Mouse (Mus musculus) common myeloid progenitor, adult 5-6 weeks (primary cell): ENCODE results near the gene Mrpl51. TPM values are rescaled to one million over a fixed set of nuclear protein-coding genes. Genes with fewer than 3 reads are reported as not detected.

Experiments
- ATAC-seq: replicated peaks from 2 replicates; pipeline ENCODE4 v1.8.0; 2016; ENCODE audit warnings: low read depth, mild to moderate bottlenecking, moderate TSS enrichment, inconsistent platforms; ENCODE audit not compliant: poor library complexity, severe bottlenecking
- total RNA-seq: library from RNA; stranded (forward); fragments of 200-1000, 187-1606 nt; gene quantifications from 2 replicates; pipeline ENCODE4 v1.2.3, GENCODE M21; 2017

Mrpl51 gene
- total RNA-seq, 1 experiment from 2014 or later = 99.1 TPM

GRCm38 (mm10) chr6:125230571-125230970 lies 39.0 kb downstream of the Mrpl51 start:
- no peak for ATAC-seq

GRCm38 (mm10) chr6:125231117-125232044 lies 39.8 kb downstream of the Mrpl51 start, which contains the start of gene Tapbpl:
TSS of gene Tapbpl (minus strand) at chr6:125231860.
- ATAC-seq = peak; percentile 69

GRCm38 (mm10) chr6:125232045-125232437 lies 40.4 kb downstream of the Mrpl51 start:
- no peak for ATAC-seq

DNA sequence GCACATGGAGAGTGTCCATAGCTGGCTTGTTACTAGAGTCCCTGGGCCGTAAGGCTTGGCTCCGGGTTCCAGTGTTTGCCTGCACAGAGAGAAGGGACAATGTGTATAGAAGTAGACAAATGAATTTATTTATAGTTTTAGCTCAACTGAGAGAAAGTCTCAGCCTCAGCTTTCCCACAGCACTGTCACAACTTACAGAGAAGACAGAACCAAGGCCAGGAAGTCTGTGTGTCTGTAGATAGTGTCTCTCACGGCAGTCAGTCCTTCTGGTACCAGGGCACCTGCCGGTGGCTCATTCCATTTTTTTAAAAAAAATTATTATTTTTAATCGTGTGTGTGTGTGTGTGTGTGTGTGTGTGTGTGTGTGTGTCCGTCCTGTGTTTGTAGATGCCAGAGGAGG lies 40.9 kb downstream of the Mrpl51 start:
- peak; percentile 16; the same call in 1 of the 2 replicates for ATAC-seq

GRCm38 (mm10) chr6:125233816-125234519 lies 42.4 kb downstream of the Mrpl51 start:
- ATAC-seq = no peak

- no peak for ATAC-seq
Measured at GRCm38 (mm10) chr6:125234520-125234828, 42.9 kb downstream of the Mrpl51 start.

DNA sequence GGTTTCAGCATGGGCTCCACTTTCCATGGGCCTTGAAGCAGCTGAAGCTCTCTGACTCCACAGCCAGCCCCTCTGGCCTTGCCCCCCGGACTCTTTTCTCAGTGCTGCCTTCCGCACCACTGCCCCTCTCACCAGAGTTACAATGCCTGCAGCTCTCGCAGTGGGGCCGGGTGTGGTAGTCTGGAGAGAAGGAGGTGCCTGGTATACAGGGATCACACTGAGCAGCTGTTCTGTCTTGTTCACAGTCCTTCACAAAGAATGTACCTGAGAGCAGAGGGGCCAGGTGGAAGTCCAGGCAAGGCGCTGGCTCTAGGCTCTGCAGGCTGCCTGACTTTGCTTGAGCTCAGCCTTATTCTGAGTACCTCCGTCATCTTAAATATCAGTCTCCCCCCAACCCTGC lies 44.7 kb downstream of the Mrpl51 start:
- no peak for ATAC-seq

DNA sequence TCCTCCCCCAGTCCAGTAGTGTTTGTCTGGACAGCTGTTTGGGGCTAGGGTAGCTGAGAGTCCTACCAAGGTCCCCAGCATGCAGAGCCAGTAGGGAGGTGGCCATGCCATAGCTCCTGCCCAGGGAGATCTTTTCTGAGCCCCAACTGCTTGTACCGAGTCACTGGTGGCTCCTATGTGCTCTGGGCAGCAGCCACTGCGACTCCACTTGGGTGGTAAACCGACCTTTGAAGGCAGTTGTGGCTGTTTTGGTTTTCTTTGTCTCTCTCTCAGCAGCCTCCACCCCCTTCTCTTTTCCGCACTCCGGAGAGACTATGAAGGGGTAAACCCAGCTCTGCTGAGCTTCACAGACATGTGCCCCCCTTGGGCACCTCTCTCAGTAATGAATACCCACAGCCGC lies 45.2 kb downstream of the Mrpl51 start, which contains the start of gene Cd27:
TSS of gene Cd27 (minus strand) at position 229 of the 400 bp plus-strand sequence.
- peak; percentile 23 for ATAC-seq

DNA sequence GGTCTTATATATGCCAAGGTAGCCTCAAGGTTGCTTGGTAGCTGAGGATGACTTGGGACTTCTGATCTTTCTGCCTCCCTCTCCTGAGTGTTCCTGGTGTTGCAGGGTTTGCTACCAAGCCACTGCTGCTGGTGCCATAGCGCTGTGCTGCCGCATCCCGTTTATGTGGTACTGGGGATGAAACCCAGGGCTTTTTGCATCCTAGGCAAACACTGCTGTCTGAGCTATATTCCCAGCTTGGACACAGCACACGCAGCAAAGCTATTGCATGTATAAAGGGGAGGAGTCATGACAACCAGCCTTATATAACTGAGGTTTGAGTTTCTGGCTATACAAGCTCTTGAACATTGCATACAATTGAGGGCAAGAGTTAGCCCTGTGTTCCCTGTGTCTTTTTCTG lies 45.8 kb downstream of the Mrpl51 start:
- ATAC-seq = peak; percentile 30

DNA sequence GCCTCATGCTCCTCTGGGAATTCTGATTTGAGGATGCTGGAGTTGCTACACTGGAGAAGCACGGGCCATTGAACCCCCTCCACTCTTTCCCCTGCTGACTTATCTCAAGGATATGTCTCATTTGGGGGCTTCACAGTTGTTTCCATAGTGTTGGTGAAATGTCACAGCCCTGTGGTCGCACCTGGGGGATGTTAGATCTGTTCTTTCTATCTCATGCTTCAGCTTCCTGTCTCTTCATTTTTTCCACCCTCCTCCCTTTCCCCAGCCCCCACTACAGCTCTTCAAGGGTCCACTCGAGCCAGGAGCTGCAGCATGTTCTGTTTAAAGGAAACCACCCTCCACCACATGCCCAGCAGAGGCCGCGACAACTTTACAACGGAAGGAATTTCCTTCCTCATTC lies 46.8 kb downstream of the Mrpl51 start:
- ATAC-seq = peak; percentile 22

DNA sequence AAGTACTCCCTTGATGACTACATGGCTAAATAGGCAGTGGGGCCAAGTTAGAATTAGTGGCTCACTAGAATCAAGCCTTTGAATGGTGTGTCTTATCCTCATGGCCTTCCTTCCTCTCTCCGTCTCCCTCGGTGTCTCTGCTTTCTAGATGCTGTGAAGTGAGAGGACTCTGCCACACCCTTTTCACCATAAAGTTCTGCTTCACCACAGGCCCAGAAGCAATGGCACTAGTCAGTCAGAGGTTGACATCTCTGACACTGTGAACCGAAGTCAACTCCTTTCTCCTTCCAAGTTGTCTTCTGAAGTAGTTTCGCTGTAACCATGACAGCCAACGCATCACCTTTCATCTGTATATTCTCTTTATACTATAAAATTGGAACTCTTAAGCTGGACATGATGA lies 47.9 kb downstream of the Mrpl51 start:
- ATAC-seq = no peak

DNA sequence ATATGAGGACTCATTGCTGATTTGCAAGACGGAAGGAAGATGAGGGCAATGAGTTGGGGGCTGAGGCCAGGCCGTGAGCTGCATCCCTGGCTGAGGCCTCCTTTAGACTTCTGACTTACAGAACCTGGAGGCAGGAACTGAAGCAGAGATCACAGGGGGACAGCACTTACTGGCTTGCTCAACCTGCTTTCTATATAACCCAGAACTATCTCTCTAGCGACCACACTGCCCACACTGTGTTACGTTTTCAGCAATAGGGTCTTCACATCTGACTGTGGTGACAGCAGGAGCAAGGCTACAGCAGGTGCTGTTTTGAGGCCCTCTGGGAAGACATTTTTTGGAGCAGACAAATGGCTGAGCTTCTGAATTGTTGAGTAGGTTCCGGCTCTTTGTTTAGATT lies 49.0 kb downstream of the Mrpl51 start:
- no peak for ATAC-seq

DNA sequence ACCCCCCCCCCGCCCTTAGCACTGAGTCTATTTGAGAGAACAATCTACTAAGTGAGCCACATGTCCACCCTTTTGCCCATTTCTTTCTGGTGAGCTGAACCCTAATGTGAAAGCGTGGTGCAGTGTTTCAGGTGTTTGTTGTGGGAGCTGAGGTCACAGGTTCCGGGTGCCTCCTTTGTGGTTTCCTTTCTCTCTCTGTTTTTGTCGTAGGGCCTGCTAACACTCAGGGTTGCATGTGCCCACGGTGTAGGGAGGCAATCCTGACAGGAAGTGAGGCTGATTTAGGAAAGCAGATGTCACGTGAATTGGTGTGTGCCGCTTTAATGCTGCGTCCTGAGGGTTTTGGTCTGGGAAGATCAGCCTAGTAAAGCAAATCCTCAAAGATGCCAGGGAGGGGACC lies 50.0 kb downstream of the Mrpl51 start:
- ATAC-seq = no peak

DNA sequence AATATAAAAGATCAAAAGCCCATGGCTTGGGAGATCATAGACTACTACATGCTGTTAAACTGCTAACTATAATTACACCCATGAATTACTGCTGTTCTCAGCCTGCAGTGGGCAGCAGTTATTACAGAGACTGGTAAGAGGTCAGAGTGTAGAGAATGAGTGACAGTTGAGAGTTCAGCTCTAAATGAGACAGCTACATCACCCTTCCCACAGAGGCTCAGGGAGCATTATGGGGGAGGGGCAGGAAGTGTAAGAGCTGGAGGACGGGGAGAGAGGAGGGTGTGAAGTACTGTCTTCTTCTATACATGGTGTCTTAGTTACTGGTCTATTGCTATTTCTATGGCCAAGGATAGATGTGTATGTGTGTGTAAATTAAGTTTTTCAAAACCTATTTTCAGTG lies 53.0 kb downstream of the Mrpl51 start:
- ATAC-seq = 0 out of 2 replicates have a peak, but pooled peaks have one; percentile 9

Other genes with a start within 250 kb of the Mrpl51 start
- 45.6 and 48.1 TPM in 2 replicates for gene Cops7a, start 226.3 kb upstream of the Mrpl51 start, total RNA-seq
- not detected in 2 replicates for gene Pianp, start 195.1 kb upstream of the Mrpl51 start, total RNA-seq
- gene Zfp384, start 182.7 kb upstream of the Mrpl51 start, total RNA-seq = 19.7 and 27.0 TPM in 2 replicates
- 52.8 and 69.9 TPM in 2 replicates for gene Ing4, start 152.0 kb upstream of the Mrpl51 start, total RNA-seq
- gene Acrbp, start 142.1 kb upstream of the Mrpl51 start, total RNA-seq = 2.3 and 5.4 TPM in 2 replicates
- gene Lpar5, start 123.9 kb upstream of the Mrpl51 start, total RNA-seq = 4.4 and 6.9 TPM in 2 replicates
- gene Chd4, start 95.8 kb upstream of the Mrpl51 start, total RNA-seq = 444 and 506 TPM in 2 replicates
- 85.9 and 92.8 TPM in 2 replicates for gene Nop2, start 59.9 kb upstream of the Mrpl51 start, total RNA-seq
- 16.5 and 19.5 TPM in 2 replicates for gene Iffo1, start 46.6 kb upstream of the Mrpl51 start, total RNA-seq
- gene Gapdh, start 25.3 kb upstream of the Mrpl51 start, total RNA-seq = 769 and 809 TPM in 2 replicates
- 272 and 344 TPM in 2 replicates for gene Ncapd2, start 100 bp upstream of the Mrpl51 start, total RNA-seq
- 4.9 and 8.0 TPM in 2 replicates for gene Vamp1, start 23.8 kb downstream of the Mrpl51 start, total RNA-seq
- gene Tapbpl, start 40.1 kb downstream of the Mrpl51 start, total RNA-seq = 18.8 and 20.2 TPM in 2 replicates
- 66.4 and 98.2 TPM in 2 replicates for gene Cd27, start 45.2 kb downstream of the Mrpl51 start, total RNA-seq
- not detected in 2 replicates for gene Tuba3a, start 94.2 kb downstream of the Mrpl51 start, total RNA-seq
- 23.2 and 25.0 TPM in 2 replicates for gene Ltbr, start 122.1 kb downstream of the Mrpl51 start, total RNA-seq
- 0.55 and 0.63 TPM in 2 replicates for gene Scnn1a, start 128.9 kb downstream of the Mrpl51 start, total RNA-seq
- gene Tnfrsf1a, start 157.6 kb downstream of the Mrpl51 start, total RNA-seq = 28.3 and 33.1 TPM in 2 replicates
- gene Plekhg6, start 189.0 kb downstream of the Mrpl51 start, total RNA-seq = not detected in 2 replicates